Mouse (Mus musculus): ENCODE results near the gene Radil.

Gene Radil

GRCm38 (mm10) chr5:142550706-142551652 is at the start of gene Radil:
Gene Radil, minus strand, starts transcription at chr5:142551098.
- DNase-seq (ENCODE audit: low spot score in 2 of 2), result peak; percentile 99

GRCm38 (mm10) chr5:142597648-142598390 is 46.9 kb upstream of the Radil start:
- DNase-seq (ENCODE audit: low spot score in 2 of 2), result no peak

GRCm38 (mm10) chr5:142596723-142597122 is 45.8 kb upstream of the Radil start:
- DNase-seq (ENCODE audit: low spot score in 2 of 2), result no peak

GRCm38 (mm10) chr5:142595698-142596097 is 44.8 kb upstream of the Radil start:
- peak; percentile 65 to 78 for DNase-seq (ENCODE audit: low spot score in 2 of 2)

DNA sequence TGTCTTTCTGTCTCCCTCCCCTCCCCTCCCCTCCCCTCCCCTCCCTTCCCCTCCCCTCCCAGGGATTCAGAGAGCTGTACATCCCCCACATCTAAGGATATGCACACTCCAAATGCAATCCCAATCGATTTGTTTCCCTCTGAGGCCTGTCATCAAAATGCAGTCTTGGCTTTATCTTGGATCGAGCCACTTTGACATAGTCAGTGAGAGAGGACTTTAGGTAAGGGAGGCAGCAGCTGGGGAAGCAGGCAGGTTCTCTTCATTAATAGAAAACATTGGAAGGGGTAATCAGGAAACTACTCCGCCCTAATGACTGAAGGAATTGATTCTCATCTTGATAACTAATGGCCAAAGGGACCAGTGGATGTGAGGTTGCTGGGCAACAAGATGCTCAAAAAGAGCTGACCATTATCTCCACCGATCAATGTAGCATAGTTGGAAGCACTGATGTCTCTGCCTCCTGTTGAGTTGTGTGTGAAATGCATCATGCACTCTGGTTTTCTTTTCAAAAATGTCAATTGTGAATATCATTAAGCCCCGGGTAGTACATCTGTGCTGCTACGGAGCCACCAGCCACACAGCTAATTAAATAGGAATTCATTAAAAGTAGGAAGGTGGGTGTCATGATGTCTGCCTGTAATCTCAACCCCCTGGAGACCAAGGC is 40.2 kb upstream of the Radil start:
- no peak for DNase-seq (ENCODE audit: low spot score in 2 of 2)

DNA sequence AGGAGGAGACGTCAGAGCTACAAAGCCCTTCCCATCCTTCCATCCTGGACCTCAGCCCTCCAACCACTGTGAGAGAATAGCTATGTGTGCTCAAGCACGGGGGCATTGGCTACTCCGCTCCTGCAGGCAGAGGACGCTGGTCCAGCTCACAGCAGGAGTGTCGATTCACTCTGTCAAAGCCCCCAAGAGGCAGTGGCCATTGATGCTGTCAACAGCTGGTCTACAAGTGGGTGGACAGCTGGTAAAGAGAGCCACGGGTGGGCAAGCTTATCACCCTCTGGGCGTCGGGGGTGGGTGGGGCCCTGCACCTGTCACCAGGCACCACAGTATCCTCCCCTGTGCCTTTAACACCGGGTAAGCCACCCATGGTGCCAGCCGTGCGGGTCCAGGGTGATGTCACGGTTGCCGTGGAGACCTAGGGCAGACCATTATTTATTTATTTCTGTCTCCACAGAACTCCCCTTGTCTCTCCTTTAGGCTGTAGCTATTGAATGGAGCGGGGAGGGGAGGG is 32.8 kb upstream of the Radil start:
- DNase-seq (ENCODE audit: low spot score in 2 of 2), result peak; percentile 86 to 90

GRCm38 (mm10) chr5:142581517-142581916 is 30.6 kb upstream of the Radil start:
- DNase-seq (ENCODE audit: low spot score in 2 of 2), result peak; percentile 82

DNA sequence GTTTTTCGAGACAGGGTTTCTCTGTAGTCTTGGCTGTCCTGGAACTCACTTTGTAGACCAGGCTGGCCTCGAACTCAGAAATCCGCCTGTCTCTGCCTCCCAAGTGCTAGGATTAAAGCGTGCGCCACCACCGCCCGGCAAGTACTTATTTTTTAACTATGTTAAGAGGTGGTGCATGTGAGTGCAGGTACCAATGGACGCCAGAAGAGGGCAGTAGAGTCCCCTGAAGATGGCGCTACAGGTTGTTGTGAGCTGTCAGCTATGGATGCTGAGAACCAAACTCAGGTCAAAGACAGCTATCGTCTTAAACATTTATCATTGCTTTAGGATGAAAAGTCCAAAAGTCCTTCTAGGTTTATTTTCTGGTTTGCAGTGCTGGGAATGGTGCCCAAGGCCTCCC is 27.3 kb upstream of the Radil start:
- no peak for DNase-seq (ENCODE audit: low spot score in 2 of 2)

- peak in 1 of 2 experiments; percentile 58 for DNase-seq (ENCODE audit: low spot score in 2 of 2)
Observed at GRCm38 (mm10) chr5:142576832-142577231, 25.9 kb upstream of the Radil start.

DNA sequence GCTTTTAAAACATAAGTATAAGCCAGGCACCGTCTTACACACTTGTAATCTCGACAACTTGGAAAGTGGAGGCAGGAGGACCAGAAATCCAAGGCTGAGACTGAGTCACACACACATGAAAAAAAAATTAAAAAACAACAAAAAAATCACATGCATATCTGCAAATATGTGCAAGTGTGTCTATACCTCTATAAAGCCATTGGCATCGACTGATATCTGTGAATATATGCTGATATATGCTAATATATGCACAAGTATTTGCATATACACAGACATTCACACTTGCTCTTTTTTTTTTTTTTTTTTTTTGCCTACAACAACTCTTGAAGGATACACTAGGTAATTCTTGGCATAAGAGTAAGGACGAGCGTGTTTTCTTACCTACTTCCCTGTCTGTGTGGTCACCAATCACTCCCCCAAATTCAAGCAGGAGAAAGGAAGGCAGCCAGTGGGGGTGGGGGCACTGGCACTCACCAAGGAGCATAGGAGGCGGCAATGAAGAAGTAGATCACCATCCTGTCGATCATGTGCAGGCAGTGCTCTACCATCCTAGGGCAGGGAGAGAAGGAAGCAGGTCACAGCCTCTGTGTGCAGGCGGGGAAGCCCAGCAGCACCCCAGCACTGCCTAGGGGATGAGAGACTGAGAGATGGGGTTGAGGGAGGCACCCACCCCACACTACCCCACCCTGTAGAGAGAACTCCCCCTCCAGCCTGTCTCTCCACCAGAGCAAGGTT is 23.6 kb upstream of the Radil start:
- no peak for DNase-seq (ENCODE audit: low spot score in 2 of 2)

DNA sequence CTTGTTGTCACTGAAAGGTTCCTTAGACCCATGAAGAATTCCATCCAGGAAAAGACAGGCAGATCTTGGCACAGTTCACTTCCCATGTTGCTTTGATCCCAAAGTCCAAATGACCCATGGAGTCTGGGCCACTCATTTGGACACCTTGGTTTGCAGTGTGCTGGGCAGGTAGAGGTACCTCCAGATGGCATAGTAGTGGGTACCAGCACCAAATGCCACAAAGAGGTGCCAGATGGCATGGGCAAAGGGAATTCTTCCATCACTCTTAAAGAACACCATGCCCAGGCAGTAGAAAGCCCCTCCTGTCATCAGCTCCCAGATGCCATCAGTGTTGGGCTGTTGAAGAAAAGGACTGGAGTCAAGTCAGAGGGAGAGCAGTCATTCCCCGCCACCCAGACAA is 13.7 kb upstream of the Radil start:
- DNase-seq (ENCODE audit: low spot score in 2 of 2), result no peak

DNA sequence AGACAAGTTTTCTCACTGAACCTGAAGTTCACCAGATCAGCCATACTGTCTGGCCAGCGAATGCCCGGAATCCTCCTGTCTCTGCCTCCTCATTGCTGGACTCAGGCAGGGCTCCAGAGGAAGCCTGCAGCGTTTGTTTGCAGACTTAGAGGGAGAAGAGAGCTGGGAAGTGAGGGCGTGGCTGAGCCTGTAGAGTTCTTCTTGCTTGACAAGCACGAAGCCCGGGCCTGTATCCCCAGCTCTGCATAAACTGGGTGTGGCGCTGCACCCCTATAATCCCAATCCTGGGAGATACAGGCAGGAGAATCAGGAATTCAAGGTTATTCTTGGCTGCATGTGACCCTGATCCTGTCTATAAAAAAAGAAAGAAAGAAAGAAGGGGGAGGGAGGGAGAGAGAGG is 9.4 kb upstream of the Radil start:
- DNase-seq (ENCODE audit: low spot score in 2 of 2), result no peak

DNA sequence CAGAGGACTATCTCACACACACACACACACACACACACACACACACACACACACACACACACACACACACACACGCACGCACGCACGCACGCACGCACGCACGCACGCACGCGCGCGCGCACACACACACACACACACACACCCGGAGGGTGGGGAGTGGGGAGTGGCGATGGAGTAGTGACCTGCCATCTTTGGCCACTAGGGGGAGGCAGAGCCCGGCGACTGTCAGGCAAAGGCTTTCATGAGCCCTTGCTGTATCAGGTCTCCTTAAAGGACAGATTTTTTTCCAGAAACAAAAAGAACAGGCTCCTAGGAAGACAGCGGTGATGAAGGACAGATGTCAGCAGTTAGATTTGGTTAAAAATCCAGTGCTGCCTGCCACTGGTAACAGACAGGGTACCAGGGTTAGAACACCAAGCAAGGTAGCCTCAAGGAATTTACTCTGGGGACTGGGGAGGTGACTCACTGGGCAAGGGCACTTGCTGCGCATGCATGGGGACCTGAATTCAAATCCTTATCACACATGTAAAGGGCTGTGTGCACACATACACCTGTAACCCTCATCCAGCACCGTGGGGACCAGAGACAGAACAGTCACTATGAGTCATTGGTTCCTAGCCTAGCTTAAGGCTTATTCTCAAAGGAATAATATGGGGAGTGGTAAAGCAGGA is 6.6 kb upstream of the Radil start:
- peak; percentile 91 to 93 for DNase-seq (ENCODE audit: low spot score in 2 of 2)

GRCm38 (mm10) chr5:142556721-142557120 is 5.8 kb upstream of the Radil start:
- DNase-seq (ENCODE audit: low spot score in 2 of 2), result no peak

- no peak for DNase-seq (ENCODE audit: low spot score in 2 of 2)
Observed at GRCm38 (mm10) chr5:142555866-142556265, 5.0 kb upstream of the Radil start.

GRCm38 (mm10) chr5:142549961-142550705 is 765 bp downstream of the Radil start:
- DNase-seq (ENCODE audit: low spot score in 2 of 2), result peak; percentile 63 to 72

DNA sequence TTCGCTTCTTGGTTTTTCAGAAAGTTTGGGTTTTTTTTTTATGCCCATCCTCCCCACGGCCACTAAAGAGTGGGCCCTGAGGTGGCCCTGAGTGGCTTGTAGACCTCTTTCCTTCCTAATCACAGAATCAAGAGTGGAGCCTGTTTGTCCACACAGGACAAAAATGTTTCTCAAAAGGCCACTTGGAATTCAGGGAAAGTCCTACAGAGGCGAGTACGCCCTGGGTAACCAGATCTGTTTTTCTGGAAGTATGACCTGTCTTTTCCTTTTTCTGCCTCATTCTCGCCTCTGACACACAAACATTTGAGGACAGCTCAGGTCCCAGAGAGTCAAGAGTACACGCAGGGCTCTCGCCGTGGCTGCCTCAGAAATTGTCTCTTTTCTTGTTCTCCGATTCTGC is 1.5 kb downstream of the Radil start:
- no peak for DNase-seq (ENCODE audit: low spot score in 2 of 2)

- DNase-seq (ENCODE audit: low spot score in 2 of 2), result no peak
Observed at GRCm38 (mm10) chr5:142547066-142547465, 3.8 kb downstream of the Radil start.

DNA sequence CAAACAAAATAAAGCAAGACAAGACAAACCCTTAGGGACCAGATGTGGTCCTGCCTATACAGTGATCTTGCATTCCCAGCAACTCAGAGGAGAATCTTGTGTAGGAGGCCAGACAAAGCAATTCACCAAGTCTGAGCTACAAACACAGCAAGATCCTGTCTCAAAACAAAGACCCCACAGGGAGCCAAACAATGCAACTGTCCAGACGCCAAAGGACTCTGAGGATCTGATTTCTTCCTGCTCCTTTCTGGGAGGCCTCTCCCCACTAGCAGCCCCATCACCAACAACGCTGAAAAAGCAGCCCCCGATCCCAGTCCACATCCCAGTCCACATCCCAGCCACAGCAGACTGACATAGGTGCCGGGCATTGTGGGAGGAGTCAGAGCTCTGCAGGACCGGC is 4.6 kb downstream of the Radil start:
- no peak for DNase-seq (ENCODE audit: low spot score in 2 of 2)

Data from right cerebral cortex, postnatal 10 days (tissue).